Mouse (Mus musculus): Measurements from ENCODE around the gene Lss.

Gene Lss

GRCm38 (mm10) chr10:76561972-76562371, 30.6 kb downstream of the Lss start, which contains the start of gene Spatc1l:
Gene Spatc1l, plus strand, starts transcription at chr10:76562272.
- no peak for DNase-seq (ENCODE audit: low read depth, low spot score)

GRCm38 (mm10) chr10:76569996-76570685, 38.8 kb downstream of the Lss start:
- DNase-seq (ENCODE audit: low read depth, low spot score), result no peak

- DNase-seq (ENCODE audit: low read depth, low spot score), result no peak
Observed at GRCm38 (mm10) chr10:76571070-76571469, 39.7 kb downstream of the Lss start.

GRCm38 (mm10) chr10:76572151-76572550, 40.8 kb downstream of the Lss start:
- no peak for DNase-seq (ENCODE audit: low read depth, low spot score)

- DNase-seq (ENCODE audit: low read depth, low spot score), result no peak
Observed at GRCm38 (mm10) chr10:76575374-76575773, 44.0 kb downstream of the Lss start, which contains the start of gene Ftcd. Gene Ftcd, plus strand, starts transcription at chr10:76575648.

- DNase-seq (ENCODE audit: low read depth, low spot score), result no peak
Observed at GRCm38 (mm10) chr10:76576920-76577319, 45.5 kb downstream of the Lss start.

- DNase-seq (ENCODE audit: low read depth, low spot score), result no peak
Observed at GRCm38 (mm10) chr10:76584138-76584537, 52.8 kb downstream of the Lss start.

GRCm38 (mm10) chr10:76586190-76586589, 54.8 kb downstream of the Lss start:
- DNase-seq (ENCODE audit: low read depth, low spot score), result no peak

GRCm38 (mm10) chr10:76590197-76590596, 58.8 kb downstream of the Lss start:
- DNase-seq (ENCODE audit: low read depth, low spot score), result no peak

- no peak for DNase-seq (ENCODE audit: low read depth, low spot score)
Observed at GRCm38 (mm10) chr10:76596338-76596737, 65.0 kb downstream of the Lss start.

GRCm38 (mm10) chr10:76602690-76603089, 71.3 kb downstream of the Lss start:
- no peak for DNase-seq (ENCODE audit: low read depth, low spot score)

All from CD4-positive helper T cell, adult 2 months (primary cell).